Mouse (Mus musculus) intestine, postnatal 0 days (tissue): ENCODE measurements around the gene Uvrag. TPM values are rescaled to one million over a fixed set of nuclear protein-coding genes. Genes with fewer than 3 reads are reported as not detected.

ENCODE experiments used
- ATAC-seq: fragments of 200-750 bp; cut with Nextera tagmentation; 2 replicates; pipeline ENCODE4 v1.8.0; 2017; ENCODE audit warnings: mild to moderate bottlenecking, moderate TSS enrichment, moderate library complexity
- H3K27ac ChIP-seq: fragments of 300-500 bp; sonication (generic); 2 replicates; pipeline ENCODE4 v1.5.1; 2014; ENCODE audit warnings: mild to moderate bottlenecking, low read depth, low read length, moderate library complexity
- H3K27me3 ChIP-seq: fragments of 300-500 bp; sonication (generic); replicated peaks from 2 replicates; pipeline ENCODE4 v1.6.1; 2014; ENCODE audit warnings: low read length, mixed read lengths; ENCODE audit not compliant: control insufficient read depth, insufficient read depth
- H3K36me3 ChIP-seq: fragments of 300-500 bp; sonication (generic); 2 replicates; pipeline ENCODE4 v1.6.1; 2014; ENCODE audit warnings: mild to moderate bottlenecking, moderate library complexity; ENCODE audit not compliant: control insufficient read depth, insufficient read depth
- H3K4me1 ChIP-seq: fragments of 300-500 bp; sonication (generic); replicated peaks from 2 replicates; pipeline ENCODE4 v1.6.1; 2014; ENCODE audit warnings: antibody characterized with exemption, low read length, mixed read lengths; ENCODE audit not compliant: control insufficient read depth, insufficient read depth
- H3K4me2 ChIP-seq: fragments of 300-500 bp; sonication (generic); replicated peaks from 2 replicates; pipeline ENCODE4 v1.6.1; 2014; ENCODE audit warnings: low read depth, mild to moderate bottlenecking, moderate library complexity
- H3K4me3 ChIP-seq: fragments of 300-500 bp; sonication (generic); 2 replicates; pipeline ENCODE4 v1.5.1; 2014; ENCODE audit warnings: low read depth, low read length
- H3K9ac ChIP-seq: fragments of 300-500 bp; sonication (generic); 2 replicates; pipeline ENCODE4 v1.6.1; 2014; ENCODE audit warnings: mild to moderate bottlenecking, low read depth, low read length
- H3K9me3 ChIP-seq: fragments of 300-500 bp; sonication (generic); 2 replicates; pipeline ENCODE4 v1.6.1; 2016; ENCODE audit warnings: mixed run types; ENCODE audit not compliant: control insufficient read depth
- CTCF ChIP-seq: sonication (generic); IDR thresholded peaks from 2 replicates; pipeline ENCODE4 v1.5.1; 2016; ENCODE audit warnings: low read depth, mild to moderate bottlenecking, control low read depth, antibody characterized with exemption, moderate library complexity
- whole genome bisulfite sequencing: fragments of 180-500 bp; shearing (Covaris S2); extraction: QIAGEN DNeasy Blood & Tissue Kit; methylation state at CpG from one replicate; pipeline ENCODE4 v1.1.7; 2014; 5-methylcytosine and 5-hydroxymethylcytosine counted together
- polyA plus RNA-seq: library from polyadenylated mRNA; unstranded; fragments of >200 nt; fragmentation: Nextera tagmentation; extraction: Ambion mirVana; gene quantifications from 2 replicates; pipeline ENCODE4 v1.2.1, GENCODE M21; 2015

The Uvrag gene
- polyA plus RNA-seq, 1 experiment from 2014 or later: 12.0 TPM

- H3K27me3 ChIP-seq: no peaks in the 10 kb centered on the region
- no peak overlapping the region for H3K9ac ChIP-seq
- H3K4me2 ChIP-seq: no peak overlapping the region
- no peaks in the 10 kb centered on the region for H3K36me3 ChIP-seq
- no peak overlapping the region for H3K27ac ChIP-seq
- no peak for TF ChIP-seq CTCF
- 68% methylated on average over 5 of the region's 5 CpGs for WGBS
- ATAC-seq: no peak; the same call in 1 of the 2 replicates
- H3K4me3 ChIP-seq: no peak overlapping the region
- no peaks in the 10 kb centered on the region for H3K9me3 ChIP-seq
- no peaks in the 10 kb centered on the region; the same call in 1 of the 2 replicates for H3K4me1 ChIP-seq
Observed at GRCm38 (mm10) chr7:98850388-98850787, 290.6 kb downstream of the Uvrag start.

- ATAC-seq: peak; percentile 71
- Histone ChIP-seq H3K4me2 (no peak overlapping the region), H3K4me1 (no peaks in the 10 kb centered on the region; the same call in 1 of the 2 replicates), H3K4me3 (no peak overlapping the region), H3K36me3 (no peaks in the 10 kb centered on the region), H3K9me3 (no peaks in the 10 kb centered on the region), H3K27ac (peak overlapping the region; percentile 41; the same call in 1 of the 2 replicates), H3K9ac (no peak overlapping the region), H3K27me3 (no peaks in the 10 kb centered on the region)
- TF ChIP-seq CTCF: no peak
- 50% methylated on average over 8 of the region's 8 CpGs for WGBS
Observed at GRCm38 (mm10) chr7:98848899-98849640, 291.9 kb downstream of the Uvrag start.

GRCm38 (mm10) chr7:98843649-98844048 lies 297.3 kb downstream of the Uvrag start:
- no peak for ATAC-seq
- H3K9ac ChIP-seq: no peak overlapping the region
- no peak overlapping the region for H3K4me2 ChIP-seq
- H3K36me3 ChIP-seq: no peaks in the 10 kb centered on the region
- peaks cover 5% of the 10 kb centered on the region; the same call in 1 of the 2 replicates for H3K27me3 ChIP-seq
- H3K4me1 ChIP-seq: peaks cover 13% of the 10 kb centered on the region
- 65% methylated on average over 7 of the region's 7 CpGs for WGBS
- TF ChIP-seq CTCF: no peak
- H3K4me3 ChIP-seq: no peak overlapping the region
- no peaks in the 10 kb centered on the region for H3K9me3 ChIP-seq
- no peak overlapping the region for H3K27ac ChIP-seq

GRCm38 (mm10) chr7:98842997-98843396 lies 297.9 kb downstream of the Uvrag start:
- no peak overlapping the region for H3K4me3 ChIP-seq
- H3K36me3 ChIP-seq: no peaks in the 10 kb centered on the region
- H3K27me3 ChIP-seq: peaks cover 6% of the 10 kb centered on the region; the same call in 1 of the 2 replicates
- H3K27ac ChIP-seq: no peak overlapping the region
- H3K4me2 ChIP-seq: no peak overlapping the region
- H3K9ac ChIP-seq: no peak overlapping the region
- no peak for TF ChIP-seq CTCF
- WGBS: 84% methylated on average over 3 of the region's 3 CpGs
- ATAC-seq: peak; percentile 67
- H3K9me3 ChIP-seq: no peaks in the 10 kb centered on the region
- peaks cover 18% of the 10 kb centered on the region for H3K4me1 ChIP-seq

- no peak overlapping the region for H3K27ac ChIP-seq
- H3K4me3 ChIP-seq: no peak overlapping the region
- H3K4me1 ChIP-seq: peaks cover 18% of the 10 kb centered on the region
- TF ChIP-seq CTCF: peak; percentile 35
- H3K27me3 ChIP-seq: peaks cover 18% of the 10 kb centered on the region
- H3K9me3 ChIP-seq: no peaks in the 10 kb centered on the region
- WGBS: 42% methylated on average over 3 of the region's 3 CpGs
- H3K36me3 ChIP-seq: no peaks in the 10 kb centered on the region
- no peak overlapping the region for H3K4me2 ChIP-seq
- ATAC-seq: no peak
- H3K9ac ChIP-seq: no peak overlapping the region
Observed at GRCm38 (mm10) chr7:98841802-98842201, 299.1 kb downstream of the Uvrag start.

GRCm38 (mm10) chr7:98840771-98841170 lies 300.2 kb downstream of the Uvrag start:
- Histone ChIP-seq H3K27me3 (peaks cover 29% of the 10 kb centered on the region), H3K9ac (no peak overlapping the region), H3K4me2 (no peak overlapping the region), H3K9me3 (no peaks in the 10 kb centered on the region), H3K27ac (no peak overlapping the region), H3K36me3 (no peaks in the 10 kb centered on the region), H3K4me1 (peaks cover 24% of the 10 kb centered on the region), H3K4me3 (no peak overlapping the region)
- no peak for TF ChIP-seq CTCF
- 47% methylated on average over 3 of the region's 3 CpGs for WGBS
- no peak for ATAC-seq
